Mouse (Mus musculus): ENCODE results near the gene Eef1a1. TPM values are rescaled to one million over a fixed set of nuclear protein-coding genes. Genes with fewer than 3 reads are reported as not detected.

The Eef1a1 gene
- 16,028 and 17,695 TPM in 2 replicates for polyA plus RNA-seq (2011; ENCODE audit: insufficient read length, low read depth, missing spikeins)

- peak; percentile 45 for TF ChIP-seq POLR2A (IDR thresholded peaks at IDR 0.05; ENCODE audit: low read depth, low read length)
- TF ChIP-seq CTCF (IDR thresholded peaks at IDR 0.05; ENCODE audit: borderline replicate concordance, insufficient read depth, low read length): no peak
- Histone ChIP-seq H3K4me3 (ENCODE audit: insufficient read depth, low read length) (peak within 1 kb of the TSS; percentile 81), H3K27ac (ENCODE audit: insufficient read depth, low read length) (no peak within 1 kb of the TSS; the same call in 1 of the 2 replicates), H3K4me1 (ENCODE audit: control insufficient read depth, insufficient read depth, low read length) (no peaks in the 10 kb centered on the region)
Measured at GRCm38 (mm10) chr9:78488890-78489420, at the start of gene Eef1a1. TSS of gene Eef1a1 (minus strand) at chr9:78489151.

GRCm38 (mm10) chr9:78538421-78538820 lies 49.5 kb upstream of the Eef1a1 start:
- no peak overlapping the region for H3K4me3 ChIP-seq (ENCODE audit: insufficient read depth, low read length)
- H3K27ac ChIP-seq (ENCODE audit: insufficient read depth, low read length): no peak overlapping the region
- TF ChIP-seq POLR2A (IDR thresholded peaks at IDR 0.05; ENCODE audit: low read depth, low read length): no peak
- no peak for TF ChIP-seq CTCF (IDR thresholded peaks at IDR 0.05; ENCODE audit: borderline replicate concordance, insufficient read depth, low read length)
- 0 out of 2 replicates have a peak, but pooled peaks cover 3% of the 10 kb centered on the region for H3K4me1 ChIP-seq (ENCODE audit: control insufficient read depth, insufficient read depth, low read length)

GRCm38 (mm10) chr9:78537154-78537873 lies 48.4 kb upstream of the Eef1a1 start:
- Histone ChIP-seq H3K4me1 (ENCODE audit: control insufficient read depth, insufficient read depth, low read length) (0 out of 2 replicates have a peak, but pooled peaks cover 3% of the 10 kb centered on the region), H3K4me3 (ENCODE audit: insufficient read depth, low read length) (no peak overlapping the region), H3K27ac (ENCODE audit: insufficient read depth, low read length) (no peak overlapping the region)
- TF ChIP-seq CTCF (IDR thresholded peaks at IDR 0.05; ENCODE audit: borderline replicate concordance, insufficient read depth, low read length) (no peak), POLR2A (IDR thresholded peaks at IDR 0.05; ENCODE audit: low read depth, low read length) (no peak)

GRCm38 (mm10) chr9:78534606-78535005 lies 45.7 kb upstream of the Eef1a1 start:
- Histone ChIP-seq H3K27ac (ENCODE audit: insufficient read depth, low read length) (no peak overlapping the region), H3K4me1 (ENCODE audit: control insufficient read depth, insufficient read depth, low read length) (peaks cover 7% of the 10 kb centered on the region; the same call in 1 of the 2 replicates), H3K4me3 (ENCODE audit: insufficient read depth, low read length) (no peak overlapping the region)
- TF ChIP-seq POLR2A (IDR thresholded peaks at IDR 0.05; ENCODE audit: low read depth, low read length): no peak

- TF ChIP-seq POLR2A (IDR thresholded peaks at IDR 0.05; ENCODE audit: low read depth, low read length): no peak
- TF ChIP-seq CTCF (IDR thresholded peaks at IDR 0.05; ENCODE audit: borderline replicate concordance, insufficient read depth, low read length): no peak
- no peak overlapping the region for H3K27ac ChIP-seq (ENCODE audit: insufficient read depth, low read length)
- H3K4me3 ChIP-seq (ENCODE audit: insufficient read depth, low read length): no peak overlapping the region
- peaks cover 4% of the 10 kb centered on the region; the same call in 1 of the 2 replicates for H3K4me1 ChIP-seq (ENCODE audit: control insufficient read depth, insufficient read depth, low read length)
Measured at GRCm38 (mm10) chr9:78533296-78533935, 44.5 kb upstream of the Eef1a1 start.

GRCm38 (mm10) chr9:78532341-78532819 lies 43.4 kb upstream of the Eef1a1 start:
- peaks cover 4% of the 10 kb centered on the region; the same call in 1 of the 2 replicates for H3K4me1 ChIP-seq (ENCODE audit: control insufficient read depth, insufficient read depth, low read length)
- TF ChIP-seq POLR2A (IDR thresholded peaks at IDR 0.05; ENCODE audit: low read depth, low read length) (no peak), CTCF (IDR thresholded peaks at IDR 0.05; ENCODE audit: borderline replicate concordance, insufficient read depth, low read length) (no peak)
- H3K4me3 ChIP-seq (ENCODE audit: insufficient read depth, low read length): no peak overlapping the region
- H3K27ac ChIP-seq (ENCODE audit: insufficient read depth, low read length): no peak overlapping the region

GRCm38 (mm10) chr9:78531816-78532215 lies 42.9 kb upstream of the Eef1a1 start:
- H3K4me3 ChIP-seq (ENCODE audit: insufficient read depth, low read length): no peak overlapping the region
- H3K27ac ChIP-seq (ENCODE audit: insufficient read depth, low read length): 0 out of 2 replicates have a peak overlapping the region, but pooled peaks have one; percentile 2
- TF ChIP-seq POLR2A (IDR thresholded peaks at IDR 0.05; ENCODE audit: low read depth, low read length) (no peak), CTCF (IDR thresholded peaks at IDR 0.05; ENCODE audit: borderline replicate concordance, insufficient read depth, low read length) (no peak)
- peaks cover 6% of the 10 kb centered on the region; the same call in 1 of the 2 replicates for H3K4me1 ChIP-seq (ENCODE audit: control insufficient read depth, insufficient read depth, low read length)

- peak; percentile 92 for TF ChIP-seq CTCF (IDR thresholded peaks at IDR 0.05; ENCODE audit: borderline replicate concordance, insufficient read depth, low read length)
- TF ChIP-seq POLR2A (IDR thresholded peaks at IDR 0.05; ENCODE audit: low read depth, low read length): peak; percentile 36; the same call in 1 of the 2 replicates
- H3K27ac ChIP-seq (ENCODE audit: insufficient read depth, low read length): peak overlapping the region; percentile 84
- H3K4me1 ChIP-seq (ENCODE audit: control insufficient read depth, insufficient read depth, low read length): peaks cover 13% of the 10 kb centered on the region
Measured at GRCm38 (mm10) chr9:78527767-78528381, 38.9 kb upstream of the Eef1a1 start.

GRCm38 (mm10) chr9:78527301-78527761 lies 38.4 kb upstream of the Eef1a1 start:
- Histone ChIP-seq H3K27ac (ENCODE audit: insufficient read depth, low read length) (peak overlapping the region; percentile 84), H3K4me3 (ENCODE audit: insufficient read depth, low read length) (peak overlapping the region; percentile 25), H3K4me1 (ENCODE audit: control insufficient read depth, insufficient read depth, low read length) (peaks cover 13% of the 10 kb centered on the region)
- no peak for TF ChIP-seq POLR2A (IDR thresholded peaks at IDR 0.05; ENCODE audit: low read depth, low read length)
- peak; percentile 70 for TF ChIP-seq CTCF (IDR thresholded peaks at IDR 0.05; ENCODE audit: borderline replicate concordance, insufficient read depth, low read length)

More at GRCm38 (mm10) chr9:78527767-78528381, 38.9 kb upstream of the Eef1a1 start:
- H3K4me3 ChIP-seq (ENCODE audit: insufficient read depth, low read length): peak overlapping the region; percentile 25

Data from embryonic fibroblast, embryonic 13.5 days (primary cell).